ENCODE assay signal across 8 mouse cellular contexts in genomic region chr13:119487880-119488580, GRCm38 (mm10). TPM values are rescaled to one million over a fixed set of nuclear protein-coding genes. Genes with fewer than 3 reads are reported as not detected.
A peak's percentile ranks its signal among the peaks of the same experiment; 100 is the strongest.
DNase-seq lines count a peak whose midpoint lies in the region; ATAC-seq and TF ChIP-seq lines count a peak whose summit lies in the region.

Gene Tmem267 (plus strand): TSS chr13:119488039.
Gene 3110070M22Rik (minus strand): TSS chr13:119488383.

- H3K36me3 ChIP-seq in C2C12 (ENCODE audit: control insufficient read depth, insufficient read depth): peaks cover 9% of the 10 kb centered on the region
- H3K36me3 ChIP-seq in forebrain, embryonic 10.5 days (replicated peaks): peaks cover 41% of the 10 kb centered on the region
- peaks cover 23% of the 10 kb centered on the region for H3K36me3 ChIP-seq in heart, postnatal 0 days (replicated peaks; ENCODE audit: control insufficient read depth, insufficient read depth, low read length)
- H3K36me3 ChIP-seq in liver, embryonic 14.5 days (replicated peaks; ENCODE audit: control insufficient read depth, insufficient read depth, low read depth): peaks cover 3% of the 10 kb centered on the region

- H3K4me3 ChIP-seq in C2C12 (ENCODE audit: insufficient read depth, poor library complexity, severe bottlenecking): no peak within 1 kb of the TSS
- H3K4me3 ChIP-seq in bone marrow, adult 2 months (replicated peaks; ENCODE audit: control insufficient read depth, low read depth, low read length): peak within 1 kb of the TSS; percentile 85
- no peak within 1 kb of the TSS for H3K4me3 ChIP-seq in forebrain, embryonic 10.5 days
- H3K4me3 ChIP-seq in heart, postnatal 0 days (ENCODE audit: low read depth, low read length): no peak within 1 kb of the TSS
- H3K4me3 ChIP-seq in liver, embryonic 14.5 days (ENCODE audit: insufficient read depth in 1 of 2, low read depth in 2 of 2, low read length in 2 of 2): no peak within 1 kb of the TSS; a peak in 1 of 4 replicates

- peak; percentile 61 for DNase-seq in forebrain, embryonic 10.5 days (ENCODE audit: extremely low spot score, low spot score)
- DNase-seq in heart, postnatal 0 days (ENCODE audit: low spot score): peak; percentile 43
- peak; percentile 88 to 95 for DNase-seq in kidney, postnatal 4 days
- peak; percentile 52 to 70 (median 63) for DNase-seq in liver, embryonic 14.5 days (ENCODE audit: low read depth in 3 of 3, low spot score in 3 of 3)
- DNase-seq in ovary, adult 18-20 months (ENCODE audit: low spot score): peak; percentile 79
- peak; percentile 67 for DNase-seq in thymus, postnatal 0 days (ENCODE audit: low spot score)

- TF ChIP-seq CTCF in C2C12 (IDR thresholded peaks at IDR 0.05; ENCODE audit: control insufficient read depth, insufficient read depth, insufficient read length): peak; percentile 14
- peak; percentile 44; the same call in 1 of the 2 replicates for TF ChIP-seq CTCF in bone marrow, adult 2 months (IDR thresholded peaks at IDR 0.05; ENCODE audit: control insufficient read depth, insufficient read depth, low read length)
- no peak for TF ChIP-seq CTCF in heart, postnatal 0 days (IDR thresholded peaks at IDR 0.05; ENCODE audit: low read depth)
- peak; percentile 62 for TF ChIP-seq CTCF in liver, embryonic 14.5 days (IDR thresholded peaks at IDR 0.05; ENCODE audit: low read depth)

- 69% methylated on average over 87 of the region's 87 CpGs for WGBS in bone marrow, adult 2 months
- 79% methylated on average over 87 of the region's 87 CpGs for WGBS in forebrain, embryonic 10.5 days
- WGBS in heart, postnatal 0 days: 54% methylated on average over 87 of the region's 87 CpGs
- WGBS in liver, embryonic 14.5 days (ENCODE audit: insufficient replicate concordance): 63% methylated on average over 87 of the region's 87 CpGs

- peaks cover 24% of the 10 kb centered on the region for H3K9me3 ChIP-seq in forebrain, embryonic 10.5 days
- no peaks in the 10 kb centered on the region; the same call in 1 of the 2 replicates for H3K9me3 ChIP-seq in heart, postnatal 0 days (replicated peaks; ENCODE audit: control insufficient read depth, low read length)
- no peaks in the 10 kb centered on the region for H3K9me3 ChIP-seq in liver, embryonic 14.5 days (ENCODE audit: control insufficient read depth, low read length)

- no peak for TF ChIP-seq EP300 in heart, postnatal 0 days (IDR thresholded peaks at IDR 0.05; ENCODE audit: low read depth)
- no peak for TF ChIP-seq EP300 in liver, embryonic 14.5 days (IDR thresholded peaks at IDR 0.05; ENCODE audit: low read depth)

- no peaks in the 10 kb centered on the region for H3K4me1 ChIP-seq in bone marrow, adult 2 months (ENCODE audit: control insufficient read depth, insufficient read depth, low read length)
- H3K4me1 ChIP-seq in forebrain, embryonic 10.5 days: no peaks in the 10 kb centered on the region
- H3K4me1 ChIP-seq in heart, postnatal 0 days (ENCODE audit: control insufficient read depth, insufficient read depth): no peaks in the 10 kb centered on the region
- no peaks in the 10 kb centered on the region for H3K4me1 ChIP-seq in liver, embryonic 14.5 days (replicated peaks; ENCODE audit: control insufficient read depth in 2 of 2, insufficient read depth in 2 of 2, low read length in 1 of 2)

- no peaks in the 10 kb centered on the region for H3K79me2 ChIP-seq in C2C12 (ENCODE audit: control insufficient read depth, insufficient read depth)

- ATAC-seq in heart, postnatal 0 days (ENCODE audit: insufficient read depth, low read depth): no peak
- ATAC-seq in liver, embryonic 14.5 days (ENCODE audit: insufficient read depth): no peak

- no peaks in the 10 kb centered on the region for H3K79me3 ChIP-seq in C2C12 (ENCODE audit: low read depth)

- no peaks in the 10 kb centered on the region for H3K27me3 ChIP-seq in C2C12 (ENCODE audit: control insufficient read depth, insufficient read depth, insufficient read length)
- no peaks in the 10 kb centered on the region for H3K27me3 ChIP-seq in forebrain, embryonic 10.5 days (ENCODE audit: poor library complexity, severe bottlenecking)
- H3K27me3 ChIP-seq in heart, postnatal 0 days (ENCODE audit: control insufficient read depth, insufficient read depth, low read length): no peaks in the 10 kb centered on the region
- H3K27me3 ChIP-seq in liver, embryonic 14.5 days (ENCODE audit: control insufficient read depth, insufficient read depth, low read length): no peaks in the 10 kb centered on the region

- peak within 1 kb of the TSS; percentile 5 for H3K27ac ChIP-seq in bone marrow, adult 2 months (ENCODE audit: control insufficient read depth, insufficient read depth, low read depth, low read length, poor library complexity)
- no peak within 1 kb of the TSS; the same call in 1 of the 2 replicates for H3K27ac ChIP-seq in forebrain, embryonic 10.5 days
- H3K27ac ChIP-seq in heart, postnatal 0 days (ENCODE audit: low read depth): peak within 1 kb of the TSS; percentile 57
- H3K27ac ChIP-seq in liver, embryonic 14.5 days: no peak within 1 kb of the TSS

- TF ChIP-seq POLR2A in bone marrow, adult 2 months (IDR thresholded peaks at IDR 0.05; ENCODE audit: borderline replicate concordance, control insufficient read depth, low read depth, low read length): no peak

- H3ac ChIP-seq in C2C12 (ENCODE audit: control insufficient read depth, insufficient read length, low read depth): peak within 1 kb of the TSS; percentile 83

- H3K4me2 ChIP-seq in heart, postnatal 0 days (ENCODE audit: low read depth, low read length): no peak within 1 kb of the TSS
- no peak within 1 kb of the TSS for H3K4me2 ChIP-seq in liver, embryonic 14.5 days (ENCODE audit: low read depth)

- peak within 1 kb of the TSS; percentile 34 for H3K9ac ChIP-seq in heart, postnatal 0 days (replicated peaks; ENCODE audit: low read depth, low read length)
- H3K9ac ChIP-seq in liver, embryonic 14.5 days (replicated peaks): peak within 1 kb of the TSS; percentile 56

TF ChIP-seq in C2C12, 6 proteins besides CTCF, POLR2A, EP300 and RAD21:
- TF ChIP-seq USF1 (IDR thresholded peaks at IDR 0.05; ENCODE audit: low read depth) (no peak), FOSL1 (IDR thresholded peaks at IDR 0.05; ENCODE audit: insufficient read depth, low read length, poor library complexity, severe bottlenecking) (no peak), CEBPB (IDR thresholded peaks at IDR 0.05; ENCODE audit: low read depth) (no peak), MYOG (IDR thresholded peaks at IDR 0.05; ENCODE audit: control insufficient read depth, extremely low read depth, insufficient read length) (no peak), MAX (IDR thresholded peaks at IDR 0.05) (no peak), MYOD1 (IDR thresholded peaks at IDR 0.05; ENCODE audit: control insufficient read depth, insufficient read length, low read depth) (no peak)

RNA-seq across cellular contexts. Expression of gene Tmem267, which starts in this region (rescaled TPM):
- 3.9 TPM for polyA plus RNA-seq in C2C12 (2012; fragmentation: generic; extraction: Trizol)
- 2.9 and 3.4 TPM in 2 replicates for polyA plus RNA-seq in bone marrow, adult 2 months (2011; ENCODE audit: insufficient read depth, insufficient read length, low replicate concordance, missing spikeins)
- 2.0 and 2.2 TPM in 2 replicates for polyA plus RNA-seq in forebrain, embryonic 10.5 days (2016; fragmentation: Nextera tagmentation; extraction: Ambion mirVana)
- total RNA-seq in heart, postnatal 0 days (2014; rRNA removed; ENCODE audit: low replicate concordance): 7.2 and 18.9 TPM in 2 replicates
- 1.4 and 1.5 TPM in 2 replicates for polyA plus RNA-seq in heart, postnatal 0 days (2015; fragmentation: Nextera tagmentation; extraction: Ambion mirVana)
- polyA plus RNA-seq in liver, embryonic 14.5 days (2012; rRNA removed): 0.84 and 0.88 TPM in 2 replicates
- 0.37 and 0.38 TPM in 2 replicates for polyA plus RNA-seq in liver, embryonic 14.5 days (2014; fragmentation: Nextera tagmentation; extraction: Ambion mirVana)
- polyA plus RNA-seq in thymus, postnatal 0 days (2015; fragmentation: Nextera tagmentation; extraction: Ambion mirVana): 2.3 and 2.6 TPM in 2 replicates

RNA-seq across cellular contexts. Expression of gene 3110070M22Rik, which starts in this region (rescaled TPM):
- 0.21 TPM for polyA plus RNA-seq in C2C12 (2012; fragmentation: generic; extraction: Trizol)
- 0.88 TPM in 1 of 2 replicates, not detected in the other for polyA plus RNA-seq in bone marrow, adult 2 months (2011; ENCODE audit: insufficient read depth, insufficient read length, low replicate concordance, missing spikeins)
- 1.3 and 1.7 TPM in 2 replicates for polyA plus RNA-seq in forebrain, embryonic 10.5 days (2016; fragmentation: Nextera tagmentation; extraction: Ambion mirVana)
- 0.12 and 7.1 TPM in 2 replicates for total RNA-seq in heart, postnatal 0 days (2014; rRNA removed; ENCODE audit: low replicate concordance)
- 1.4 and 1.7 TPM in 2 replicates for polyA plus RNA-seq in heart, postnatal 0 days (2015; fragmentation: Nextera tagmentation; extraction: Ambion mirVana)
- polyA plus RNA-seq in liver, embryonic 14.5 days (2012; rRNA removed): 0.11 and 0.31 TPM in 2 replicates
- polyA plus RNA-seq in liver, embryonic 14.5 days (2014; fragmentation: Nextera tagmentation; extraction: Ambion mirVana): 0.13 and 0.56 TPM in 2 replicates
- 0.96 and 1.2 TPM in 2 replicates for polyA plus RNA-seq in thymus, postnatal 0 days (2015; fragmentation: Nextera tagmentation; extraction: Ambion mirVana)

Comparison
In these comparisons a context has a peak if more than half of its experiments do, and no peak if none do; other contexts are left out.
1. Peak in DNase-seq and H3K9ac ChIP-seq in liver, embryonic 14.5 days; RNA of the genes that start here not detected or under 1 TPM.
2. H3K27ac ChIP-seq: peak in bone marrow, adult 2 months (single experiment) and heart, postnatal 0 days (single experiment); none in forebrain, embryonic 10.5 days (single experiment) and liver, embryonic 14.5 days (single experiment).
3. Peak in every context shown above with its lines, with median percentiles within 50 percentile points of each other: DNase-seq.